Mouse (Mus musculus) forebrain, embryonic 14.5 days (tissue): Measurements from ENCODE around the gene Ms4a15. TPM values are rescaled to one million over a fixed set of nuclear protein-coding genes. Genes with fewer than 3 reads are reported as not detected.

ENCODE experiments used
- ATAC-seq: fragments of 200-750 bp; cut with Nextera tagmentation; 2 replicates; pipeline ENCODE4 v1.8.0; 2017; ENCODE audit warnings: mild to moderate bottlenecking, moderate library complexity
- DNase-seq: peaks from one replicate; pipeline ENCODE4 v3.0.0-alpha.2; 2015; ENCODE audit warnings: low spot score
- H3K27ac ChIP-seq: fragments of 300-500 bp; sonication (generic); 2 replicates; pipeline ENCODE4 v1.5.1; 2014; ENCODE audit warnings: low read depth, mild to moderate bottlenecking, control low read depth, low read length, moderate library complexity
- H3K27me3 ChIP-seq: fragments of 300-500 bp; sonication (generic); replicated peaks from 2 replicates; pipeline ENCODE4 v1.6.1; 2014; ENCODE audit warnings: low read length, control low read depth, mixed read lengths; ENCODE audit not compliant: control insufficient read depth, insufficient read depth
- H3K36me3 ChIP-seq: fragments of 300-500 bp; sonication (generic); 2 replicates; pipeline ENCODE4 v1.6.1; 2014; ENCODE audit warnings: low read length, control low read depth; ENCODE audit not compliant: control insufficient read depth, insufficient read depth
- H3K4me1 ChIP-seq: fragments of 300-500 bp; sonication (generic); 2 replicates; pipeline ENCODE4 v1.6.1; 2014; ENCODE audit warnings: antibody characterized with exemption, low read length, control low read depth; ENCODE audit not compliant: control insufficient read depth, insufficient read depth
- H3K4me2 ChIP-seq: fragments of 300-500 bp; sonication (generic); 2 replicates; pipeline ENCODE4 v1.6.1; 2014; ENCODE audit warnings: mild to moderate bottlenecking, control low read depth, low read length
- H3K4me3 ChIP-seq: fragments of 300-500 bp; sonication (generic); 2 replicates; pipeline ENCODE4 v1.5.1; 2014; ENCODE audit warnings: low read depth, low read length, control low read depth
- H3K9ac ChIP-seq: fragments of 300-500 bp; sonication (generic); 2 replicates; pipeline ENCODE4 v1.6.1; 2014; ENCODE audit warnings: mild to moderate bottlenecking, low read length, control low read depth, moderate library complexity
- H3K9me3 ChIP-seq: fragments of 300-500 bp; sonication (generic); replicated peaks from 2 replicates; pipeline ENCODE4 v1.6.1; 2016; ENCODE audit warnings: low read length, control low read depth, mixed read lengths; ENCODE audit not compliant: control insufficient read depth
- WGBS: fragments of 180-500 bp; shearing (Covaris S2); extraction: QIAGEN DNeasy Blood & Tissue Kit; methylation state at CpG from one replicate; pipeline ENCODE4 v1.1.7; 2014; 5-methylcytosine and 5-hydroxymethylcytosine counted together
- polyA plus RNA-seq: library from polyadenylated mRNA; unstranded; fragments of >200 nt; fragmentation: Nextera tagmentation; extraction: Ambion mirVana; gene quantifications from 2 replicates; pipeline ENCODE4 v1.2.1, GENCODE M21; 2014

Ms4a15 gene
- polyA plus RNA-seq, 1 experiment from 2014 or later = not detected

- H3K27me3 ChIP-seq = no peaks in the 10 kb centered on the region
- peak overlapping the region; percentile 47; the same call in 1 of the 2 replicates for H3K9ac ChIP-seq
- peak; percentile 11 for ATAC-seq
These were observed 43.5 kb downstream of the Ms4a15 start for GRCm38 (mm10) chr19:10949558-10949957.

GRCm38 (mm10) chr19:10949112-10949511, 43.9 kb downstream of the Ms4a15 start, which contains the start of gene Ccdc86:
Gene Ccdc86, minus strand, starts transcription at chr19:10949266.
- Histone ChIP-seq H3K4me3 (peak within 1 kb of the TSS; percentile 55), H3K27me3 (no peaks in the 10 kb centered on the region), H3K4me1 (peaks cover 19% of the 10 kb centered on the region), H3K36me3 (peaks cover 12% of the 10 kb centered on the region), H3K27ac (0 out of 2 replicates have a peak within 1 kb of the TSS, but pooled peaks have one; percentile 39), H3K9ac (peak within 1 kb of the TSS; percentile 76), H3K4me2 (peak within 1 kb of the TSS; percentile 98), H3K9me3 (no peaks in the 10 kb centered on the region)
- peak; percentile 99 for ATAC-seq
- WGBS = under 1% methylated on average over 30 of the region's 30 CpGs
- DNase-seq = peak; percentile 100

More at GRCm38 (mm10) chr19:10949558-10949957, 43.5 kb downstream of the Ms4a15 start:
- DNase-seq = no peak
- Histone ChIP-seq H3K36me3 (peaks cover 8% of the 10 kb centered on the region), H3K4me1 (peaks cover 19% of the 10 kb centered on the region), H3K27ac (0 out of 2 replicates have a peak overlapping the region, but pooled peaks have one; percentile 39), H3K9me3 (no peaks in the 10 kb centered on the region), H3K4me3 (peak overlapping the region; percentile 55), H3K4me2 (peak overlapping the region; percentile 98)
- 26% methylated on average over 9 of the region's 9 CpGs for WGBS

- under 1% methylated on average over 20 of the region's 20 CpGs for WGBS
- ATAC-seq = 0 out of 2 replicates have a peak, but pooled peaks have one; percentile 0
- peak overlapping the region; percentile 76 for H3K9ac ChIP-seq
- H3K4me2 ChIP-seq = peak overlapping the region; percentile 98
- H3K9me3 ChIP-seq = no peaks in the 10 kb centered on the region
- H3K36me3 ChIP-seq = peaks cover 19% of the 10 kb centered on the region
- no peak overlapping the region for H3K27ac ChIP-seq
- H3K4me3 ChIP-seq = peak overlapping the region; percentile 55
- H3K4me1 ChIP-seq = peaks cover 19% of the 10 kb centered on the region
- no peaks in the 10 kb centered on the region for H3K27me3 ChIP-seq
- DNase-seq = no peak
These were observed 44.6 kb downstream of the Ms4a15 start for GRCm38 (mm10) chr19:10948416-10948815.

- Histone ChIP-seq H3K36me3 (peaks cover 31% of the 10 kb centered on the region), H3K9me3 (no peaks in the 10 kb centered on the region), H3K27me3 (no peaks in the 10 kb centered on the region), H3K4me1 (peaks cover 19% of the 10 kb centered on the region), H3K4me2 (peak overlapping the region; percentile 98), H3K4me3 (peak overlapping the region; percentile 55), H3K27ac (no peak overlapping the region), H3K9ac (peak overlapping the region; percentile 76)
- no peak for ATAC-seq
- WGBS = 87% methylated on average over 5 of the region's 5 CpGs
- no peak for DNase-seq
These were observed 45.8 kb downstream of the Ms4a15 start for GRCm38 (mm10) chr19:10947219-10947618.

GRCm38 (mm10) chr19:10946506-10946905, 46.5 kb downstream of the Ms4a15 start:
- H3K4me3 ChIP-seq = no peak overlapping the region
- H3K27me3 ChIP-seq = no peaks in the 10 kb centered on the region
- 87% methylated on average over 3 of the region's 3 CpGs for WGBS
- peaks cover 36% of the 10 kb centered on the region for H3K36me3 ChIP-seq
- no peak overlapping the region for H3K27ac ChIP-seq
- DNase-seq (no peak), ATAC-seq (no peak)
- peaks cover 19% of the 10 kb centered on the region for H3K4me1 ChIP-seq
- H3K9me3 ChIP-seq = no peaks in the 10 kb centered on the region
- no peak overlapping the region for H3K9ac ChIP-seq
- peak overlapping the region; percentile 98; the same call in 1 of the 2 replicates for H3K4me2 ChIP-seq

- DNase-seq (no peak), ATAC-seq (no peak)
- Histone ChIP-seq H3K9me3 (no peaks in the 10 kb centered on the region), H3K4me3 (no peak overlapping the region), H3K27me3 (no peaks in the 10 kb centered on the region), H3K36me3 (peaks cover 36% of the 10 kb centered on the region), H3K27ac (no peak overlapping the region), H3K4me1 (peaks cover 24% of the 10 kb centered on the region), H3K9ac (no peak overlapping the region), H3K4me2 (no peak overlapping the region)
- WGBS = 90% methylated on average over 3 of the region's 3 CpGs
These were observed 49.1 kb downstream of the Ms4a15 start for GRCm38 (mm10) chr19:10943955-10944354.

- DNase-seq = peak; percentile 69
- Histone ChIP-seq H3K4me1 (peaks cover 9% of the 10 kb centered on the region; the same call in 1 of the 2 replicates), H3K27ac (0 out of 2 replicates have a peak overlapping the region, but pooled peaks have one; percentile 66), H3K9me3 (no peaks in the 10 kb centered on the region), H3K36me3 (peaks cover 36% of the 10 kb centered on the region), H3K4me3 (peak overlapping the region; percentile 37), H3K9ac (peak overlapping the region; percentile 68), H3K27me3 (0 out of 2 replicates have a peak, but pooled peaks cover 3% of the 10 kb centered on the region), H3K4me2 (peak overlapping the region; percentile 84)
- ATAC-seq = peak; percentile 84
- 2% methylated on average over 40 of the region's 40 CpGs for WGBS
These were observed 52.1 kb downstream of the Ms4a15 start for GRCm38 (mm10) chr19:10940801-10941457.

GRCm38 (mm10) chr19:10940097-10940800, 52.8 kb downstream of the Ms4a15 start:
- 0 out of 2 replicates have a peak, but pooled peaks cover 3% of the 10 kb centered on the region for H3K27me3 ChIP-seq
- 18% methylated on average over 37 of the region's 37 CpGs for WGBS
- peak overlapping the region; percentile 37 for H3K4me3 ChIP-seq
- DNase-seq = peak; percentile 91
- H3K4me1 ChIP-seq = peaks cover 9% of the 10 kb centered on the region; the same call in 1 of the 2 replicates
- ATAC-seq = peak; percentile 96
- peaks cover 35% of the 10 kb centered on the region for H3K36me3 ChIP-seq
- peak overlapping the region; percentile 68 for H3K9ac ChIP-seq
- H3K4me2 ChIP-seq = peak overlapping the region; percentile 84
- H3K9me3 ChIP-seq = no peaks in the 10 kb centered on the region
- peak overlapping the region; percentile 66; the same call in 1 of the 2 replicates for H3K27ac ChIP-seq
